Mouse (Mus musculus) small intestine, adult 10 weeks (tissue): ENCODE measurements around the gene Chp2. TPM values are rescaled to one million over a fixed set of nuclear protein-coding genes. Genes with fewer than 3 reads are reported as not detected.

ENCODE experiments used
- polyA plus RNA-seq: library from polyadenylated mRNA; stranded (reverse); fragments of 350-450 nt; fragmentation: Illumina TruSeq; extraction: RNeasy Lipid Tissue Mini Kit (QIAGEN cat#74804); gene quantifications from one replicate; pipeline ENCODE4 v1.2.3, GENCODE M21; 2014; ENCODE audit warnings: low replicate concordance

The Chp2 gene
- 341 TPM for polyA plus RNA-seq

GRCm38 (mm10) chr7:122219315-122219801, at the start of gene Chp2:
Gene Chp2 (plus strand): TSS chr7:122219496.

GRCm38 (mm10) chr7:122186043-122186442, 33.3 kb upstream of the Chp2 start, which contains the start of gene Ern2:
Gene Ern2 (minus strand): TSS chr7:122186207.

Other genes with a start within 250 kb of the Chp2 start
- 6.9 TPM for gene Cog7, start 237.8 kb upstream of the Chp2 start, polyA plus RNA-seq
- 1.4 TPM for gene Gga2, start 198.3 kb upstream of the Chp2 start, polyA plus RNA-seq
- 32.7 TPM for gene Ubfd1, start 152.3 kb upstream of the Chp2 start, polyA plus RNA-seq
- gene Ears2, start 152.2 kb upstream of the Chp2 start, polyA plus RNA-seq: 1.3 TPM
- gene Ndufab1, start 117.6 kb upstream of the Chp2 start, polyA plus RNA-seq: 961 TPM
- gene Palb2, start 86.5 kb upstream of the Chp2 start, polyA plus RNA-seq: 9.5 TPM
- 71.6 TPM for gene Dctn5, start 86.5 kb upstream of the Chp2 start, polyA plus RNA-seq
- 0.82 TPM for gene Plk1, start 60.1 kb upstream of the Chp2 start, polyA plus RNA-seq
- gene Ern2, start 33.3 kb upstream of the Chp2 start, polyA plus RNA-seq: not detected
- gene Prkcb, start 69.3 kb downstream of the Chp2 start, polyA plus RNA-seq: 16.1 TPM